Mouse (Mus musculus) liver, embryonic 16.5 days (tissue): Measurements from ENCODE around the gene Rftn1. TPM values are rescaled to one million over a fixed set of nuclear protein-coding genes. Genes with fewer than 3 reads are reported as not detected.

ENCODE experiments used
- ATAC-seq: fragments of 200-750 bp; cut with Nextera tagmentation; 2 replicates; pipeline ENCODE4 v1.8.0; 2017; ENCODE audit warnings: low read depth, mild to moderate bottlenecking, moderate number of reproducible peaks, moderate library complexity
- H3K27ac ChIP-seq: fragments of 300-500 bp; sonication (generic); 2 replicates; pipeline ENCODE4 v1.5.1; 2014; ENCODE audit warnings: mild to moderate bottlenecking, low read length
- H3K27me3 ChIP-seq: fragments of 300-500 bp; sonication (generic); 2 replicates; pipeline ENCODE4 v1.6.1; 2014; ENCODE audit warnings: low read depth, low read length, mixed read lengths; ENCODE audit not compliant: control insufficient read depth, insufficient read depth
- H3K36me3 ChIP-seq: fragments of 300-500 bp; sonication (generic); 2 replicates; pipeline ENCODE4 v1.6.1; 2014; ENCODE audit warnings: mild to moderate bottlenecking; ENCODE audit not compliant: control insufficient read depth, insufficient read depth
- H3K4me1 ChIP-seq: fragments of 300-500 bp; sonication (generic); 2 replicates; pipeline ENCODE4 v1.6.1; 2014; ENCODE audit warnings: low read depth, low read length, mixed read lengths; ENCODE audit not compliant: control insufficient read depth
- H3K4me2 ChIP-seq: fragments of 300-500 bp; sonication (generic); 2 replicates; pipeline ENCODE4 v1.6.1; 2014; ENCODE audit warnings: low read depth, low read length, mixed read lengths
- H3K4me3 ChIP-seq: fragments of 300-500 bp; sonication (generic); 2 replicates; pipeline ENCODE4 v1.5.1; 2014; ENCODE audit warnings: low read depth, mild to moderate bottlenecking, low read length
- H3K9ac ChIP-seq: fragments of 300-500 bp; sonication (generic); 2 replicates; pipeline ENCODE4 v1.6.1; 2014; ENCODE audit warnings: low read depth, low read length
- H3K9me3 ChIP-seq: fragments of 300-500 bp; sonication (generic); replicated peaks from 2 replicates; pipeline ENCODE4 v1.6.1; 2016; ENCODE audit warnings: low read length; ENCODE audit not compliant: control insufficient read depth
- WGBS: fragments of 180-500 bp; shearing (Covaris S2); extraction: QIAGEN DNeasy Blood & Tissue Kit; methylation state at CpG from one replicate; pipeline ENCODE4 v1.1.7; 2014; ENCODE audit not compliant: insufficient replicate concordance; 5-methylcytosine and 5-hydroxymethylcytosine counted together
- polyA plus RNA-seq: library from polyadenylated mRNA; unstranded; fragments of >200 nt; fragmentation: Nextera tagmentation; extraction: Ambion mirVana; gene quantifications from 2 replicates; pipeline ENCODE4 v1.2.1, GENCODE M21; 2015

Rftn1 gene
- polyA plus RNA-seq, 1 experiment from 2014 or later: 4.0 TPM

GRCm38 (mm10) chr17:50089725-50090124 lies 100.7 kb downstream of the Rftn1 start:
- no peak for ATAC-seq
- WGBS: 79% methylated on average over 8 of the region's 8 CpGs
- no peaks in the 10 kb centered on the region for H3K27me3 ChIP-seq

GRCm38 (mm10) chr17:50088054-50088453 lies 102.4 kb downstream of the Rftn1 start:
- WGBS: 60% methylated on average over 3 of the region's 3 CpGs
- Histone ChIP-seq H3K27me3 (no peaks in the 10 kb centered on the region), H3K4me3 (no peak overlapping the region), H3K4me1 (no peaks in the 10 kb centered on the region), H3K4me2 (no peak overlapping the region), H3K9ac (no peak overlapping the region), H3K36me3 (no peaks in the 10 kb centered on the region), H3K9me3 (no peaks in the 10 kb centered on the region), H3K27ac (no peak overlapping the region)
- ATAC-seq: no peak

More at GRCm38 (mm10) chr17:50089725-50090124, 100.7 kb downstream of the Rftn1 start:
- no peak overlapping the region for H3K9ac ChIP-seq
- no peaks in the 10 kb centered on the region for H3K9me3 ChIP-seq
- H3K27ac ChIP-seq: no peak overlapping the region
- no peak overlapping the region for H3K4me2 ChIP-seq
- H3K36me3 ChIP-seq: no peaks in the 10 kb centered on the region
- no peaks in the 10 kb centered on the region for H3K4me1 ChIP-seq
- H3K4me3 ChIP-seq: no peak overlapping the region

GRCm38 (mm10) chr17:50086887-50087286 lies 103.6 kb downstream of the Rftn1 start:
- H3K4me2 ChIP-seq: no peak overlapping the region
- no peaks in the 10 kb centered on the region for H3K27me3 ChIP-seq
- H3K36me3 ChIP-seq: no peaks in the 10 kb centered on the region
- 60% methylated on average over 4 of the region's 4 CpGs for WGBS
- H3K4me3 ChIP-seq: no peak overlapping the region
- no peak for ATAC-seq
- H3K9ac ChIP-seq: no peak overlapping the region
- no peak overlapping the region for H3K27ac ChIP-seq
- no peaks in the 10 kb centered on the region for H3K4me1 ChIP-seq
- no peaks in the 10 kb centered on the region for H3K9me3 ChIP-seq

- ATAC-seq: no peak
- H3K4me2 ChIP-seq: no peak overlapping the region
- WGBS: 80% methylated on average over 6 of the region's 6 CpGs
- no peak overlapping the region for H3K9ac ChIP-seq
- no peak overlapping the region for H3K4me3 ChIP-seq
- H3K4me1 ChIP-seq: no peaks in the 10 kb centered on the region
- H3K9me3 ChIP-seq: no peaks in the 10 kb centered on the region
- H3K36me3 ChIP-seq: no peaks in the 10 kb centered on the region
- no peaks in the 10 kb centered on the region for H3K27me3 ChIP-seq
- no peak overlapping the region for H3K27ac ChIP-seq
These were observed 105.8 kb downstream of the Rftn1 start for GRCm38 (mm10) chr17:50084721-50085120.

GRCm38 (mm10) chr17:50083937-50084336 lies 106.5 kb downstream of the Rftn1 start:
- H3K9ac ChIP-seq: no peak overlapping the region
- H3K36me3 ChIP-seq: no peaks in the 10 kb centered on the region
- no peak overlapping the region for H3K4me2 ChIP-seq
- WGBS: 62% methylated on average over 4 of the region's 4 CpGs
- ATAC-seq: no peak
- H3K4me3 ChIP-seq: no peak overlapping the region
- no peak overlapping the region for H3K27ac ChIP-seq
- H3K9me3 ChIP-seq: no peaks in the 10 kb centered on the region
- H3K4me1 ChIP-seq: no peaks in the 10 kb centered on the region
- no peaks in the 10 kb centered on the region for H3K27me3 ChIP-seq

GRCm38 (mm10) chr17:50082947-50083346 lies 107.5 kb downstream of the Rftn1 start:
- Histone ChIP-seq H3K9ac (no peak overlapping the region), H3K4me1 (no peaks in the 10 kb centered on the region), H3K4me2 (no peak overlapping the region), H3K4me3 (no peak overlapping the region), H3K9me3 (no peaks in the 10 kb centered on the region), H3K27ac (no peak overlapping the region), H3K27me3 (no peaks in the 10 kb centered on the region), H3K36me3 (no peaks in the 10 kb centered on the region)
- ATAC-seq: no peak
- 76% methylated on average over 3 of the region's 3 CpGs for WGBS

GRCm38 (mm10) chr17:50081647-50082046 lies 108.8 kb downstream of the Rftn1 start:
- no peak overlapping the region for H3K27ac ChIP-seq
- no peak for ATAC-seq
- no peaks in the 10 kb centered on the region for H3K9me3 ChIP-seq
- WGBS: 70% methylated on average over 9 of the region's 9 CpGs
- H3K9ac ChIP-seq: no peak overlapping the region
- no peak overlapping the region for H3K4me2 ChIP-seq
- no peak overlapping the region for H3K4me3 ChIP-seq
- no peaks in the 10 kb centered on the region for H3K36me3 ChIP-seq
- H3K27me3 ChIP-seq: no peaks in the 10 kb centered on the region
- H3K4me1 ChIP-seq: no peaks in the 10 kb centered on the region

- no peaks in the 10 kb centered on the region for H3K9me3 ChIP-seq
- no peak overlapping the region for H3K9ac ChIP-seq
- no peak overlapping the region for H3K4me3 ChIP-seq
- H3K27ac ChIP-seq: no peak overlapping the region
- no peak for ATAC-seq
- no peaks in the 10 kb centered on the region for H3K27me3 ChIP-seq
- H3K36me3 ChIP-seq: no peaks in the 10 kb centered on the region
- H3K4me2 ChIP-seq: no peak overlapping the region
- no peaks in the 10 kb centered on the region for H3K4me1 ChIP-seq
- 73% methylated on average over 4 of the region's 4 CpGs for WGBS
These were observed 109.5 kb downstream of the Rftn1 start for GRCm38 (mm10) chr17:50080991-50081390.

GRCm38 (mm10) chr17:50078749-50079148 lies 111.7 kb downstream of the Rftn1 start:
- no peak overlapping the region for H3K9ac ChIP-seq
- WGBS: 85% methylated on average over 6 of the region's 6 CpGs
- no peaks in the 10 kb centered on the region for H3K27me3 ChIP-seq
- no peak for ATAC-seq
- H3K4me1 ChIP-seq: no peaks in the 10 kb centered on the region
- H3K9me3 ChIP-seq: no peaks in the 10 kb centered on the region
- H3K36me3 ChIP-seq: no peaks in the 10 kb centered on the region
- no peak overlapping the region for H3K4me3 ChIP-seq
- no peak overlapping the region for H3K4me2 ChIP-seq
- no peak overlapping the region for H3K27ac ChIP-seq
